Mouse (Mus musculus): ENCODE data around the gene Aox2. TPM values are rescaled to one million over a fixed set of nuclear protein-coding genes. Genes with fewer than 3 reads are reported as not detected.
A peak's percentile ranks its signal among the peaks of the same experiment; 100 is the strongest.

The Aox2 gene
- polyA plus RNA-seq, 1 experiment from 2014 or later: 0.05 TPM

- no peaks in the 10 kb centered on the region for H3K9me3 ChIP-seq
- H3K4me3 ChIP-seq: peak overlapping the region; percentile 89
- H3K27ac ChIP-seq: peak overlapping the region; percentile 98
- H3K36me3 ChIP-seq (replicated peaks): peaks cover 46% of the 10 kb centered on the region
- DNase-seq (ENCODE audit: extremely low spot score, low spot score): peak; percentile 28
- 20% methylated on average over 13 of the region's 13 CpGs for WGBS
- peaks cover 22% of the 10 kb centered on the region for H3K4me1 ChIP-seq
- no peaks in the 10 kb centered on the region for H3K27me3 ChIP-seq (ENCODE audit: poor library complexity, severe bottlenecking)
These were observed 144.8 kb downstream of the Aox2 start for GRCm38 (mm10) chr1:58422879-58423278.

- under 1% methylated on average over 79 of the region's 79 CpGs for WGBS
- no peaks in the 10 kb centered on the region for H3K9me3 ChIP-seq
- peak within 1 kb of the TSS; percentile 89 for H3K4me3 ChIP-seq
- H3K27me3 ChIP-seq (ENCODE audit: poor library complexity, severe bottlenecking): no peaks in the 10 kb centered on the region
- peak; percentile 92 for DNase-seq (ENCODE audit: extremely low spot score, low spot score)
- peak within 1 kb of the TSS; percentile 98 for H3K27ac ChIP-seq
- H3K4me1 ChIP-seq: peaks cover 22% of the 10 kb centered on the region
- peaks cover 39% of the 10 kb centered on the region for H3K36me3 ChIP-seq (replicated peaks)
These were observed 145.5 kb downstream of the Aox2 start, which contains the start of gene Clk1 for GRCm38 (mm10) chr1:58423371-58424248. TSS of gene Clk1 (minus strand) at chr1:58424066.

GRCm38 (mm10) chr1:58424551-58424950 lies 146.4 kb downstream of the Aox2 start:
- H3K36me3 ChIP-seq (replicated peaks): peaks cover 34% of the 10 kb centered on the region
- peak overlapping the region; percentile 89; the same call in 1 of the 2 replicates for H3K4me3 ChIP-seq
- DNase-seq (ENCODE audit: extremely low spot score, low spot score): no peak
- H3K4me1 ChIP-seq: peaks cover 22% of the 10 kb centered on the region
- H3K9me3 ChIP-seq: no peaks in the 10 kb centered on the region
- H3K27ac ChIP-seq: no peak overlapping the region
- H3K27me3 ChIP-seq (ENCODE audit: poor library complexity, severe bottlenecking): no peaks in the 10 kb centered on the region
- WGBS: 87% methylated on average over 3 of the region's 3 CpGs

Other genes with a start within 250 kb of the Aox2 start
- gene Aox1, start 248.4 kb upstream of the Aox2 start, polyA plus RNA-seq (2016; fragmentation: Nextera tagmentation; extraction: Ambion mirVana): 0.02 and 0.07 TPM in 2 replicates
- gene Aox3, start 165.2 kb upstream of the Aox2 start, polyA plus RNA-seq (2016; fragmentation: Nextera tagmentation; extraction: Ambion mirVana): not detected in 2 replicates
- not detected in 2 replicates for gene Aox4, start 67.9 kb upstream of the Aox2 start, polyA plus RNA-seq (2016; fragmentation: Nextera tagmentation; extraction: Ambion mirVana)
- gene Bzw1, start 114.6 kb downstream of the Aox2 start, polyA plus RNA-seq (2016; fragmentation: Nextera tagmentation; extraction: Ambion mirVana): 460 and 478 TPM in 2 replicates
- 124 and 127 TPM in 2 replicates for gene Clk1, start 145.7 kb downstream of the Aox2 start, polyA plus RNA-seq (2016; fragmentation: Nextera tagmentation; extraction: Ambion mirVana)
- 76.2 and 78.4 TPM in 2 replicates for gene Nif3l1, start 166.8 kb downstream of the Aox2 start, polyA plus RNA-seq (2016; fragmentation: Nextera tagmentation; extraction: Ambion mirVana)
- 63.0 and 66.1 TPM in 2 replicates for gene Ppil3, start 167.2 kb downstream of the Aox2 start, polyA plus RNA-seq (2016; fragmentation: Nextera tagmentation; extraction: Ambion mirVana)
- gene Orc2, start 226.8 kb downstream of the Aox2 start, polyA plus RNA-seq (2016; fragmentation: Nextera tagmentation; extraction: Ambion mirVana): 55.4 and 56.6 TPM in 2 replicates